Mouse (Mus musculus) intestine, embryonic 14.5 days (tissue): ENCODE data around the gene Hspb6. TPM values are rescaled to one million over a fixed set of nuclear protein-coding genes. Genes with fewer than 3 reads are reported as not detected.

Source experiments
- ATAC-seq: fragments of 200-750 bp; cut with Nextera tagmentation; replicated peaks from 2 replicates; pipeline ENCODE4 v1.8.0; 2017; ENCODE audit warnings: low read depth, moderate number of reproducible peaks, moderate TSS enrichment, moderate library complexity; ENCODE audit not compliant: low FRiP score, low TSS enrichment
- DNase-seq: peaks from one replicate; pipeline ENCODE4 v3.0.0-alpha.2; 2018; ENCODE audit warnings: low spot score
- H3K27ac ChIP-seq: fragments of 300-500 bp; sonication (generic); 2 replicates; pipeline ENCODE4 v1.5.1; 2014; ENCODE audit warnings: low read depth, mild to moderate bottlenecking, control low read depth
- H3K27me3 ChIP-seq: fragments of 300-500 bp; sonication (generic); replicated peaks from 2 replicates; pipeline ENCODE4 v1.6.1; 2014; ENCODE audit warnings: low read length, control low read depth; ENCODE audit not compliant: control insufficient read depth, insufficient read depth
- H3K36me3 ChIP-seq: fragments of 300-500 bp; sonication (generic); 2 replicates; pipeline ENCODE4 v1.6.1; 2014; ENCODE audit warnings: low read length, control low read depth; ENCODE audit not compliant: control insufficient read depth, insufficient read depth
- H3K4me1 ChIP-seq: fragments of 300-500 bp; sonication (generic); replicated peaks from 2 replicates; pipeline ENCODE4 v1.6.1; 2014; ENCODE audit warnings: low read length, control low read depth, mixed read lengths; ENCODE audit not compliant: control insufficient read depth, insufficient read depth
- H3K4me2 ChIP-seq: fragments of 300-500 bp; sonication (generic); 2 replicates; pipeline ENCODE4 v1.6.1; 2014; ENCODE audit warnings: low read length
- H3K4me3 ChIP-seq: fragments of 300-500 bp; sonication (generic); 2 replicates; pipeline ENCODE4 v1.5.1; 2014; ENCODE audit warnings: low read depth, low read length, control low read depth, mixed read lengths
- H3K9ac ChIP-seq: fragments of 300-500 bp; sonication (generic); 2 replicates; pipeline ENCODE4 v1.6.1; 2014; ENCODE audit warnings: mild to moderate bottlenecking, low read length
- H3K9me3 ChIP-seq: fragments of 300-500 bp; sonication (generic); 2 replicates; pipeline ENCODE4 v1.6.1; 2016; ENCODE audit warnings: low read length, control low read depth; ENCODE audit not compliant: control insufficient read depth
- WGBS: fragments of 180-500 bp; shearing (Covaris S2); extraction: QIAGEN DNeasy Blood & Tissue Kit; methylation state at CpG from one replicate; pipeline ENCODE4 v1.1.7; 2014; 5-methylcytosine and 5-hydroxymethylcytosine counted together
- polyA plus RNA-seq: library from polyadenylated mRNA; unstranded; fragments of >200 nt; fragmentation: Nextera tagmentation; extraction: Ambion mirVana; gene quantifications from 2 replicates; pipeline ENCODE4 v1.2.1, GENCODE M21; 2014

Hspb6 gene
- polyA plus RNA-seq, 1 experiment from 2014 or later, result 48.5 TPM

GRCm38 (mm10) chr7:30558656-30559442 is 6.9 kb downstream of the Hspb6 start:
- Histone ChIP-seq H3K27ac (no peak overlapping the region; the same call in 1 of the 2 replicates), H3K4me1 (peaks cover 14% of the 10 kb centered on the region; the same call in 1 of the 2 replicates), H3K27me3 (no peaks in the 10 kb centered on the region), H3K36me3 (peaks cover 29% of the 10 kb centered on the region), H3K9ac (peak overlapping the region; percentile 60), H3K4me3 (peak overlapping the region; percentile 70), H3K4me2 (peak overlapping the region; percentile 91), H3K9me3 (no peaks in the 10 kb centered on the region)
- DNase-seq (peak; percentile 55), ATAC-seq (no peak)
- 12% methylated on average over 12 of the region's 12 CpGs for WGBS

- ATAC-seq (peak; percentile 79), DNase-seq (peak; percentile 91)
- peak within 1 kb of the TSS; percentile 60 for H3K9ac ChIP-seq
- H3K27ac ChIP-seq, result no peak within 1 kb of the TSS; the same call in 1 of the 2 replicates
- H3K27me3 ChIP-seq, result no peaks in the 10 kb centered on the region
- peak within 1 kb of the TSS; percentile 91 for H3K4me2 ChIP-seq
- peak within 1 kb of the TSS; percentile 70 for H3K4me3 ChIP-seq
- 1% methylated on average over 20 of the region's 20 CpGs for WGBS
- H3K4me1 ChIP-seq, result peaks cover 16% of the 10 kb centered on the region; the same call in 1 of the 2 replicates
- H3K36me3 ChIP-seq, result peaks cover 29% of the 10 kb centered on the region
- no peaks in the 10 kb centered on the region for H3K9me3 ChIP-seq
Observed at GRCm38 (mm10) chr7:30559443-30559954, 7.5 kb downstream of the Hspb6 start, which contains the start of gene Lin37. Gene Lin37 (minus strand): TSS chr7:30559838.

- H3K36me3 ChIP-seq, result peaks cover 25% of the 10 kb centered on the region
- H3K4me1 ChIP-seq, result peaks cover 16% of the 10 kb centered on the region; the same call in 1 of the 2 replicates
- peak overlapping the region; percentile 49; the same call in 1 of the 2 replicates for H3K4me2 ChIP-seq
- ATAC-seq, result no peak
- no peak for DNase-seq
- no peaks in the 10 kb centered on the region for H3K9me3 ChIP-seq
- no peak overlapping the region for H3K27ac ChIP-seq
- WGBS, result 74% methylated on average over 2 of the region's 2 CpGs
- H3K9ac ChIP-seq, result no peak overlapping the region
- no peak overlapping the region for H3K4me3 ChIP-seq
- no peaks in the 10 kb centered on the region for H3K27me3 ChIP-seq
Observed at GRCm38 (mm10) chr7:30560296-30560695, 8.3 kb downstream of the Hspb6 start.

GRCm38 (mm10) chr7:30562526-30563116 is 10.6 kb downstream of the Hspb6 start:
- Histone ChIP-seq H3K27me3 (no peaks in the 10 kb centered on the region), H3K4me2 (peak overlapping the region; percentile 60), H3K27ac (peak overlapping the region; percentile 62), H3K9ac (peak overlapping the region; percentile 81), H3K36me3 (peaks cover 23% of the 10 kb centered on the region), H3K9me3 (no peaks in the 10 kb centered on the region), H3K4me3 (peak overlapping the region; percentile 83), H3K4me1 (peaks cover 16% of the 10 kb centered on the region; the same call in 1 of the 2 replicates)
- 1% methylated on average over 27 of the region's 27 CpGs for WGBS
- no peak; the same call in 1 of the 2 replicates for ATAC-seq
- DNase-seq, result peak; percentile 62

- Histone ChIP-seq H3K4me1 (peaks cover 15% of the 10 kb centered on the region; the same call in 1 of the 2 replicates), H3K27ac (peak within 1 kb of the TSS; percentile 96), H3K36me3 (peaks cover 27% of the 10 kb centered on the region), H3K27me3 (no peaks in the 10 kb centered on the region), H3K9me3 (no peaks in the 10 kb centered on the region), H3K4me2 (peak within 1 kb of the TSS; percentile 60), H3K9ac (peak within 1 kb of the TSS; percentile 81), H3K4me3 (peak within 1 kb of the TSS; percentile 83)
- DNase-seq (peak; percentile 92), ATAC-seq (peak; percentile 84)
- under 1% methylated on average over 45 of the region's 45 CpGs for WGBS
Observed at GRCm38 (mm10) chr7:30563117-30563905, 11.3 kb downstream of the Hspb6 start, which contains the start of the genes U2af1l4, Gm49396 and Psenen. Gene U2af1l4 (plus strand): TSS chr7:30563301. Gene Gm49396 (plus strand): TSS chr7:30563344. Gene Psenen (minus strand): TSS chr7:30563627.

- ATAC-seq, result no peak
- no peaks in the 10 kb centered on the region for H3K9me3 ChIP-seq
- no peak for DNase-seq
- peaks cover 33% of the 10 kb centered on the region for H3K36me3 ChIP-seq
- peak overlapping the region; percentile 83 for H3K4me3 ChIP-seq
- H3K4me1 ChIP-seq, result peaks cover 10% of the 10 kb centered on the region; the same call in 1 of the 2 replicates
- 22% methylated on average over 6 of the region's 6 CpGs for WGBS
- H3K27ac ChIP-seq, result peak overlapping the region; percentile 96; the same call in 1 of the 2 replicates
- peak overlapping the region; percentile 60 for H3K4me2 ChIP-seq
- H3K9ac ChIP-seq, result peak overlapping the region; percentile 81; the same call in 1 of the 2 replicates
- H3K27me3 ChIP-seq, result no peaks in the 10 kb centered on the region
Observed at GRCm38 (mm10) chr7:30563906-30564280, 11.9 kb downstream of the Hspb6 start.

GRCm38 (mm10) chr7:30564970-30565571 is 13.1 kb downstream of the Hspb6 start, which contains the start of gene Igflr1:
Gene Igflr1 (plus strand): TSS chr7:30565427.
- Histone ChIP-seq H3K4me3 (no peak within 1 kb of the TSS), H3K9ac (0 out of 2 replicates have a peak within 1 kb of the TSS, but pooled peaks have one; percentile 81), H3K36me3 (peaks cover 44% of the 10 kb centered on the region), H3K4me2 (no peak within 1 kb of the TSS; the same call in 1 of the 2 replicates), H3K27me3 (no peaks in the 10 kb centered on the region), H3K27ac (no peak within 1 kb of the TSS), H3K9me3 (no peaks in the 10 kb centered on the region), H3K4me1 (peaks cover 8% of the 10 kb centered on the region; the same call in 1 of the 2 replicates)
- 96% methylated on average over 12 of the region's 12 CpGs for WGBS
- no peak for ATAC-seq
- DNase-seq, result no peak
